Mouse (Mus musculus) neural tube, embryonic 13.5 days (tissue): Measurements from ENCODE around the gene Shc4. TPM values are rescaled to one million over a fixed set of nuclear protein-coding genes. Genes with fewer than 3 reads are reported as not detected.

ENCODE experiments used
- ATAC-seq: fragments of 200-750 bp; cut with Nextera tagmentation; 2 replicates; pipeline ENCODE4 v1.8.0; 2017; ENCODE audit warnings: low read depth, mild to moderate bottlenecking, moderate TSS enrichment, moderate library complexity
- H3K27ac ChIP-seq: fragments of 300-500 bp; sonication (generic); replicated peaks from 2 replicates; pipeline ENCODE4 v1.5.1; 2015; ENCODE audit warnings: moderate library complexity, mild to moderate bottlenecking, inconsistent platforms
- H3K27me3 ChIP-seq: fragments of 300-500 bp; sonication (generic); 2 replicates; pipeline ENCODE4 v1.6.1; 2015; ENCODE audit warnings: mild to moderate bottlenecking, inconsistent platforms
- H3K36me3 ChIP-seq: fragments of 300-500 bp; sonication (generic); 2 replicates; pipeline ENCODE4 v1.6.1; 2015; ENCODE audit warnings: mild to moderate bottlenecking, inconsistent platforms
- H3K4me1 ChIP-seq: fragments of 300-500 bp; sonication (generic); replicated peaks from 2 replicates; pipeline ENCODE4 v1.6.1; 2015; ENCODE audit warnings: inconsistent platforms
- H3K4me2 ChIP-seq: fragments of 300-500 bp; sonication (generic); 2 replicates; pipeline ENCODE4 v1.6.1; 2015; ENCODE audit warnings: inconsistent platforms, mild to moderate bottlenecking, moderate library complexity
- H3K4me3 ChIP-seq: fragments of 300-500 bp; sonication (generic); 2 replicates; pipeline ENCODE4 v1.5.1; 2015; ENCODE audit warnings: mild to moderate bottlenecking, inconsistent platforms
- H3K9ac ChIP-seq: fragments of 300-500 bp; sonication (generic); 2 replicates; pipeline ENCODE4 v1.6.1; 2015; ENCODE audit warnings: moderate library complexity, mild to moderate bottlenecking, inconsistent platforms
- H3K9me3 ChIP-seq: fragments of 300-500 bp; sonication (generic); 2 replicates; pipeline ENCODE4 v1.6.1; 2016; ENCODE audit warnings: inconsistent platforms
- WGBS: fragments of 180-500 bp; shearing (Covaris S2); methylation state at CpG from one replicate; pipeline ENCODE4 v1.1.7; 2015; 5-methylcytosine and 5-hydroxymethylcytosine counted together
- polyA plus RNA-seq: library from polyadenylated mRNA; unstranded; fragments of >200 nt; fragmentation: Nextera tagmentation; extraction: Ambion mirVana; gene quantifications from 2 replicates; pipeline ENCODE4 v1.2.1, GENCODE M21; 2015

The Shc4 gene
- polyA plus RNA-seq, 1 experiment from 2014 or later: 4.6 TPM

DNA sequence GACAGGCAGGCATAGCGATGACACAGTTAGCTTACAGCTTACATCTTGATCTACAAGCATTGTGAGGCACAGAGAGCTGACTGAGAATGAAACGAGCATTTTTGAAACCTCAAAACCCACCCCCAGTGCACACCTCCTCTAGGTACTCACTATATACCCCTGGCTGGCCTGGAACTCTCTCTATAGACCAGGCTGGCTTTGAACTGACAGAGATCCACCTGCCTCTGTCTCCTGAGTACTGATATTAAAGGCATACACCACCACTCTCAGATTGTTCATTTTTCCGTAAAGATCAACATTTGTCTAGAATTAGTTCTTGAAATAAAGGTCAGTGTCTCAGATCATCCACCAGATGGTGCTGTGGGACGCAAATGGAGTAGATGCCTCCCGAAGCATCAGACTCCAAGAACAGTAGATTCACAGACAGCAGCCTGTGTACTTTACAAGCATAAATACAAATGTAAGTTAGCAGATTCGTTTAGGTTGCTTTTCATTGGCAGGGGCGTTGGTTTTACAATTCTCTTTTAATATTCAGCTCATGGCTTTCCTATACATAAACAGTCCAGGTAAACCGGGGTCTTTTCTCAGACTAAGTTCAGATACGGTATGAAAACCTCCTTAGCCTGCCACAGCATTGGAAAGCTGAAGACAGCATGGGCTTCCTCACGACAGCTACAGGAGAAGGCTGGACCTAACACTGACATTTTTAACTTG lies 64.0 kb downstream of the Shc4 start:
- peak overlapping the region; percentile 20; the same call in 1 of the 2 replicates for H3K4me3 ChIP-seq
- H3K9ac ChIP-seq: no peak overlapping the region
- H3K4me2 ChIP-seq: peak overlapping the region; percentile 46
- peak; percentile 83 for ATAC-seq
- H3K9me3 ChIP-seq: no peaks in the 10 kb centered on the region
- H3K27me3 ChIP-seq: no peaks in the 10 kb centered on the region
- H3K27ac ChIP-seq: no peak overlapping the region
- H3K4me1 ChIP-seq: peaks cover 17% of the 10 kb centered on the region
- WGBS: 19% methylated on average over 10 of the region's 10 CpGs
- H3K36me3 ChIP-seq: no peaks in the 10 kb centered on the region

GRCm38 (mm10) chr2:125655391-125655790 lies 68.6 kb downstream of the Shc4 start:
- no peak overlapping the region for H3K4me3 ChIP-seq
- H3K27ac ChIP-seq: no peak overlapping the region
- no peaks in the 10 kb centered on the region for H3K27me3 ChIP-seq
- H3K4me1 ChIP-seq: peaks cover 4% of the 10 kb centered on the region
- no peaks in the 10 kb centered on the region for H3K9me3 ChIP-seq
- no peak overlapping the region for H3K9ac ChIP-seq
- ATAC-seq: no peak
- WGBS: 92% methylated on average over 9 of the region's 9 CpGs
- H3K36me3 ChIP-seq: no peaks in the 10 kb centered on the region
- no peak overlapping the region for H3K4me2 ChIP-seq

GRCm38 (mm10) chr2:125653286-125653685 lies 70.7 kb downstream of the Shc4 start:
- Histone ChIP-seq H3K4me1 (no peaks in the 10 kb centered on the region), H3K27ac (no peak overlapping the region), H3K9me3 (no peaks in the 10 kb centered on the region), H3K36me3 (no peaks in the 10 kb centered on the region), H3K4me2 (no peak overlapping the region), H3K4me3 (no peak overlapping the region), H3K9ac (no peak overlapping the region), H3K27me3 (no peaks in the 10 kb centered on the region)
- WGBS: 99% methylated on average over 2 of the region's 2 CpGs
- ATAC-seq: no peak

DNA sequence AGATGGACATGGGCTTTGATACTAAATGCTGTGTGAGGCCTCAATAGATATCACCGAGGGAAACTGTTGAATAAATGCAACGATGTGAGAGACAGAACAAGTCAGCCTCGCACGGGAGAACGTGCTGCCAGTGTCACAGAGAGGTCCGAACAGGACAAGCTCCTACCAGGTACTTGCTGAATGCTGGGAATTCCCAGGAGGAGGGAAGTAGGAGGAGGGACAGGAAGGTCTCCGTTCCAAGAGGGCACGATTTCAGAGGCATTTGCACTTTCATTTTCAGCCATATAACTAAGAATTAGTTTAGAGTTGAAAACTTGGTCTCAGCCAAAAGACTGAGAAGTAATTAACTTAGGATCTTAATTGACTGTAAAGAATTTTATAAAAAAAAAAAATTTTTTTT lies 72.4 kb downstream of the Shc4 start:
- no peak for ATAC-seq
- Histone ChIP-seq H3K4me2 (no peak overlapping the region), H3K9ac (no peak overlapping the region), H3K9me3 (no peaks in the 10 kb centered on the region), H3K27me3 (no peaks in the 10 kb centered on the region), H3K4me3 (no peak overlapping the region), H3K27ac (no peak overlapping the region), H3K36me3 (no peaks in the 10 kb centered on the region), H3K4me1 (no peaks in the 10 kb centered on the region)
- 60% methylated on average over 8 of the region's 8 CpGs for WGBS

GRCm38 (mm10) chr2:125650742-125651352 lies 73.1 kb downstream of the Shc4 start:
- H3K36me3 ChIP-seq: no peaks in the 10 kb centered on the region
- no peak overlapping the region for H3K27ac ChIP-seq
- no peak overlapping the region for H3K4me2 ChIP-seq
- no peaks in the 10 kb centered on the region for H3K27me3 ChIP-seq
- no peaks in the 10 kb centered on the region for H3K4me1 ChIP-seq
- H3K9ac ChIP-seq: no peak overlapping the region
- no peak overlapping the region for H3K4me3 ChIP-seq
- ATAC-seq: no peak
- H3K9me3 ChIP-seq: no peaks in the 10 kb centered on the region
- 90% methylated on average over 14 of the region's 14 CpGs for WGBS

DNA sequence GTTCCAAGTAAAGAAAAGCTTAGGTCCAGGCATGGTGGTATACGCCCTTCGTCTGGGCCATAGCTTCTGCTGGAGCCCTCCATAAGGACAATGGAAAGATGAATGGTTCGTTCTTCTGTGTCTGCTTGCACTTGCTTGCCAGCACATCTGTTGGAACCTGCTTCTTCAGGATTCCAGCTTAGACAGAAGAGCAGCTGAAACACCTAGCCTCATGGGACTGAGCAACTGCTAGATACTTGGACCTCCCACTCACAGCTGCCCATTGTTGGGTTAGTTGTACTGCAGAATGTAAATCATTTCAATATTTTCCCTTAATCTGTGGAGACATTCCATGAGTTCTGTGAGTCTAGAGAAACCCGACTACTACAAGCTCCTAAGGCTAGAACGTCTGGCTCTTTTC lies 73.9 kb downstream of the Shc4 start:
- Histone ChIP-seq H3K4me1 (no peaks in the 10 kb centered on the region), H3K9me3 (no peaks in the 10 kb centered on the region), H3K27me3 (no peaks in the 10 kb centered on the region), H3K27ac (no peak overlapping the region), H3K4me2 (no peak overlapping the region), H3K9ac (no peak overlapping the region), H3K36me3 (no peaks in the 10 kb centered on the region), H3K4me3 (no peak overlapping the region)
- WGBS: 88% methylated on average over 5 of the region's 5 CpGs
- no peak for ATAC-seq

DNA sequence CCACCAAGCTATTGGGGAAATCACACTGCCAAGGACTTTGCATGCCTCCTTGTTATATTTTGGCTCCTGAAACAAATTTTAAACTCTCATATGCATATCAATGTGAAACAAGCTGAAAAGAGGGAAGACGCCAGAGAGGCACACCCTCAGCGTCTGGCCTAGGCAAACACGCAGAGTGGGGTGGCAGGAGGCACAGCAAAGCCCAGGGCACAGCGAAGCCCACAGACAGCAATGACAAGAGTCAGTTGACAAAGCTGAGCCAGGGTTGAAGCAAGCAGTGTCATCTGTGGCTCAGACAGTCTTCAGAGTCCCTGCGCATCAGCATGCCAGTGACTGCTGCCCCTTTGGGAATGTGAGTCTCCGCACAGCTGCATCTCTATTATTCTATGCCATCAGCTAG lies 79.0 kb downstream of the Shc4 start:
- 59% methylated on average over 6 of the region's 6 CpGs for WGBS
- no peak for ATAC-seq
- Histone ChIP-seq H3K4me1 (no peaks in the 10 kb centered on the region), H3K4me3 (no peak overlapping the region), H3K36me3 (no peaks in the 10 kb centered on the region), H3K4me2 (no peak overlapping the region), H3K27me3 (no peaks in the 10 kb centered on the region), H3K27ac (no peak overlapping the region), H3K9ac (no peak overlapping the region), H3K9me3 (no peaks in the 10 kb centered on the region)

DNA sequence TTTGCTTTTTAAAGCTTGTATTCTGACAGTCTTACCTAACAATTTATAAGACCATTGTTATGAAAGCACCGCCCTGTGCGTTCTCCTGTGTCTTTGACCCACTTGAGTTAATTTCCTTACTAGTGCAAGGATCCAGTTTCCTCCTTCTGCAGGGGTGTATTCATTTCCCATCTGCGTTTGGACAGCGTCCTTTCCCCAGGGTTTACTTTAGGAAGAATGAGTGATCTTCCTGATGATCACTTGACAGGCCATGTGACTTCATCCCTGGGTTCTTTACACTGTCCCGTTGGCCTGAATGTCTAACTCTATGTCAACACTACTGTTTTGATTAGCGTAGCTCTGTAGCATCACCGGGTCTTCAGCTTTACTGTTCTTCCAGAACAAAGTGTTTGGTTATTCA lies 86.6 kb downstream of the Shc4 start:
- Histone ChIP-seq H3K27ac (no peak overlapping the region), H3K9me3 (no peaks in the 10 kb centered on the region), H3K27me3 (no peaks in the 10 kb centered on the region), H3K4me3 (no peak overlapping the region), H3K4me2 (no peak overlapping the region), H3K9ac (no peak overlapping the region), H3K4me1 (no peaks in the 10 kb centered on the region), H3K36me3 (0 out of 2 replicates have a peak, but pooled peaks cover 4% of the 10 kb centered on the region)
- WGBS: 79% methylated on average over 7 of the region's 7 CpGs
- no peak for ATAC-seq

GRCm38 (mm10) chr2:125630010-125630409 lies 93.9 kb downstream of the Shc4 start:
- 95% methylated on average over 2 of the region's 2 CpGs for WGBS
- Histone ChIP-seq H3K36me3 (no peaks in the 10 kb centered on the region), H3K4me1 (peaks cover 6% of the 10 kb centered on the region; the same call in 1 of the 2 replicates), H3K9me3 (no peaks in the 10 kb centered on the region), H3K27me3 (no peaks in the 10 kb centered on the region), H3K9ac (no peak overlapping the region), H3K27ac (no peak overlapping the region), H3K4me3 (no peak overlapping the region), H3K4me2 (no peak overlapping the region)
- ATAC-seq: no peak

DNA sequence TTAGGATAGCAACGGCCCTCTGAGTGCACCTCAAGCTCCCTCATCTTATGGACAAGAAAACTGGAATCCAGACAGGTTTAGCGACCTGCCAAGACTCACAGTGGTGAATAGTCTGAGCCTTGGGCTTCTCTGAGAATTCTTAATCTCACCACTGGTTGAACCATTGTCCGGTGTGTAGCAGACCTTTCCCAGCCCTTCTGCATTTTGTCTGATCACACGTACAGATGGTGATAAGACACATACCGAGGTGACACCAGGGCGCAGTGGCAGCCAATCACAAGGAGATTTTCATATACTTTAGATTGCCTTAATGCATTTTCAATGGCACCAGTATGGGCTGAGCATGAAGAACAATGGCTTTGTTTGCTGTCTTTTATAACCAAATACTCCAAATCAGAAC lies 95.5 kb downstream of the Shc4 start:
- H3K27ac ChIP-seq: no peak overlapping the region
- H3K36me3 ChIP-seq: no peaks in the 10 kb centered on the region
- no peak for ATAC-seq
- H3K4me1 ChIP-seq: peaks cover 17% of the 10 kb centered on the region
- H3K9ac ChIP-seq: no peak overlapping the region
- no peak overlapping the region for H3K4me3 ChIP-seq
- no peak overlapping the region for H3K4me2 ChIP-seq
- H3K27me3 ChIP-seq: no peaks in the 10 kb centered on the region
- no peaks in the 10 kb centered on the region for H3K9me3 ChIP-seq
- WGBS: 90% methylated on average over 6 of the region's 6 CpGs

GRCm38 (mm10) chr2:125626536-125626935 lies 97.4 kb downstream of the Shc4 start:
- Histone ChIP-seq H3K4me3 (no peak overlapping the region), H3K27ac (no peak overlapping the region), H3K27me3 (no peaks in the 10 kb centered on the region), H3K4me1 (peaks cover 22% of the 10 kb centered on the region), H3K9me3 (no peaks in the 10 kb centered on the region), H3K36me3 (no peaks in the 10 kb centered on the region), H3K4me2 (no peak overlapping the region), H3K9ac (no peak overlapping the region)
- WGBS: 68% methylated on average over 4 of the region's 4 CpGs
- ATAC-seq: no peak

- Histone ChIP-seq H3K4me3 (peak within 1 kb of the TSS; percentile 84), H3K4me1 (peaks cover 29% of the 10 kb centered on the region), H3K9ac (peak within 1 kb of the TSS; percentile 84), H3K4me2 (peak within 1 kb of the TSS; percentile 79), H3K9me3 (no peaks in the 10 kb centered on the region), H3K36me3 (0 out of 2 replicates have a peak, but pooled peaks cover 2% of the 10 kb centered on the region), H3K27me3 (no peaks in the 10 kb centered on the region), H3K27ac (no peak within 1 kb of the TSS)
- WGBS: 0% methylated on average over 50 of the region's 50 CpGs
- ATAC-seq: peak; percentile 99
These were observed 99.1 kb downstream of the Shc4 start, which contains the start of gene Cep152 for GRCm38 (mm10) chr2:125624837-125625351. TSS of gene Cep152 (minus strand) at chr2:125625113.
